Mouse (Mus musculus) forebrain, embryonic 15.5 days (tissue): ENCODE data around the gene Clec2d. TPM values are rescaled to one million over a fixed set of nuclear protein-coding genes. Genes with fewer than 3 reads are reported as not detected.

Source experiments
- ATAC-seq: fragments of 200-750 bp; cut with Nextera tagmentation; replicated peaks from 2 replicates; pipeline ENCODE4 v1.8.0; 2017; ENCODE audit warnings: mild to moderate bottlenecking, moderate TSS enrichment, moderate library complexity
- H3K27ac ChIP-seq: fragments of 300-500 bp; sonication (generic); replicated peaks from 2 replicates; pipeline ENCODE4 v1.5.1; 2015; ENCODE audit warnings: mild to moderate bottlenecking, inconsistent platforms
- H3K27me3 ChIP-seq: fragments of 300-500 bp; sonication (generic); 2 replicates; pipeline ENCODE4 v1.6.1; 2015; ENCODE audit warnings: inconsistent platforms
- H3K36me3 ChIP-seq: fragments of 300-500 bp; sonication (generic); 2 replicates; pipeline ENCODE4 v1.6.1; 2015; ENCODE audit warnings: mild to moderate bottlenecking, inconsistent platforms
- H3K4me1 ChIP-seq: fragments of 300-500 bp; sonication (generic); 2 replicates; pipeline ENCODE4 v1.6.1; 2015; ENCODE audit warnings: inconsistent platforms
- H3K4me2 ChIP-seq: fragments of 300-500 bp; sonication (generic); replicated peaks from 2 replicates; pipeline ENCODE4 v1.6.1; 2015; ENCODE audit warnings: mild to moderate bottlenecking, inconsistent platforms
- H3K4me3 ChIP-seq: fragments of 300-500 bp; sonication (generic); 2 replicates; pipeline ENCODE4 v1.5.1; 2015; ENCODE audit warnings: mild to moderate bottlenecking, inconsistent platforms
- H3K9ac ChIP-seq: fragments of 300-500 bp; sonication (generic); replicated peaks from 2 replicates; pipeline ENCODE4 v1.6.1; 2015; ENCODE audit warnings: mild to moderate bottlenecking, inconsistent platforms
- H3K9me3 ChIP-seq: fragments of 300-500 bp; sonication (generic); 2 replicates; pipeline ENCODE4 v1.6.1; 2016; ENCODE audit warnings: inconsistent platforms
- WGBS: fragments of 180-500 bp; shearing (Covaris S2); methylation state at CpG from one replicate; pipeline ENCODE4 v1.1.7; 2015; ENCODE audit warnings: mixed read lengths; 5-methylcytosine and 5-hydroxymethylcytosine counted together
- polyA plus RNA-seq: library from polyadenylated mRNA; unstranded; fragments of >200 nt; fragmentation: Nextera tagmentation; extraction: Ambion mirVana; gene quantifications from 2 replicates; pipeline ENCODE4 v1.2.1, GENCODE M21; 2015

The Clec2d gene
- polyA plus RNA-seq, 1 experiment from 2014 or later = 0.14 TPM

GRCm38 (mm10) chr6:129216721-129217230 lies 36.4 kb downstream of the Clec2d start:
- no peak overlapping the region for H3K9ac ChIP-seq
- no peaks in the 10 kb centered on the region for H3K36me3 ChIP-seq
- no peaks in the 10 kb centered on the region for H3K4me1 ChIP-seq
- no peaks in the 10 kb centered on the region for H3K27me3 ChIP-seq
- no peaks in the 10 kb centered on the region for H3K9me3 ChIP-seq
- 85% methylated on average over 3 of the region's 3 CpGs for WGBS
- H3K4me2 ChIP-seq = no peak overlapping the region
- no peak overlapping the region for H3K27ac ChIP-seq
- ATAC-seq = no peak
- no peak overlapping the region for H3K4me3 ChIP-seq

GRCm38 (mm10) chr6:129218191-129218696 lies 37.8 kb downstream of the Clec2d start:
- no peaks in the 10 kb centered on the region for H3K36me3 ChIP-seq
- WGBS = 84% methylated on average over 5 of the region's 5 CpGs
- H3K4me1 ChIP-seq = no peaks in the 10 kb centered on the region
- H3K9me3 ChIP-seq = no peaks in the 10 kb centered on the region
- no peak overlapping the region for H3K4me3 ChIP-seq
- H3K4me2 ChIP-seq = no peak overlapping the region
- no peak overlapping the region for H3K27ac ChIP-seq
- H3K9ac ChIP-seq = no peak overlapping the region
- no peak for ATAC-seq
- no peaks in the 10 kb centered on the region for H3K27me3 ChIP-seq

- Histone ChIP-seq H3K4me1 (no peaks in the 10 kb centered on the region), H3K27ac (no peak overlapping the region), H3K36me3 (no peaks in the 10 kb centered on the region), H3K4me3 (no peak overlapping the region), H3K27me3 (no peaks in the 10 kb centered on the region), H3K9me3 (no peaks in the 10 kb centered on the region), H3K4me2 (no peak overlapping the region), H3K9ac (no peak overlapping the region)
- 90% methylated on average over 3 of the region's 3 CpGs for WGBS
- ATAC-seq = no peak
Observed at GRCm38 (mm10) chr6:129219897-129220517, 39.6 kb downstream of the Clec2d start.

GRCm38 (mm10) chr6:129221053-129221452 lies 40.6 kb downstream of the Clec2d start:
- WGBS = 97% methylated on average over 1 of the region's 1 CpGs
- no peaks in the 10 kb centered on the region for H3K27me3 ChIP-seq
- no peak overlapping the region for H3K4me3 ChIP-seq
- H3K4me2 ChIP-seq = no peak overlapping the region
- H3K9ac ChIP-seq = no peak overlapping the region
- H3K4me1 ChIP-seq = no peaks in the 10 kb centered on the region
- H3K27ac ChIP-seq = no peak overlapping the region
- ATAC-seq = no peak
- H3K36me3 ChIP-seq = no peaks in the 10 kb centered on the region
- H3K9me3 ChIP-seq = no peaks in the 10 kb centered on the region

GRCm38 (mm10) chr6:129222188-129222800 lies 41.9 kb downstream of the Clec2d start:
- ATAC-seq = no peak
- 86% methylated on average over 3 of the region's 3 CpGs for WGBS
- Histone ChIP-seq H3K9me3 (no peaks in the 10 kb centered on the region), H3K4me2 (no peak overlapping the region), H3K4me3 (no peak overlapping the region), H3K27me3 (no peaks in the 10 kb centered on the region), H3K27ac (no peak overlapping the region), H3K9ac (no peak overlapping the region), H3K36me3 (no peaks in the 10 kb centered on the region), H3K4me1 (no peaks in the 10 kb centered on the region)

- no peak overlapping the region for H3K4me3 ChIP-seq
- H3K27me3 ChIP-seq = no peaks in the 10 kb centered on the region
- WGBS = 83% methylated on average over 2 of the region's 2 CpGs
- H3K4me1 ChIP-seq = no peaks in the 10 kb centered on the region
- H3K36me3 ChIP-seq = no peaks in the 10 kb centered on the region
- H3K4me2 ChIP-seq = no peak overlapping the region
- no peak overlapping the region for H3K27ac ChIP-seq
- H3K9ac ChIP-seq = no peak overlapping the region
- ATAC-seq = no peak
- H3K9me3 ChIP-seq = no peaks in the 10 kb centered on the region
Observed at GRCm38 (mm10) chr6:129223611-129224010, 43.2 kb downstream of the Clec2d start.

GRCm38 (mm10) chr6:129224090-129224489 lies 43.7 kb downstream of the Clec2d start:
- no peak overlapping the region for H3K4me2 ChIP-seq
- H3K27me3 ChIP-seq = no peaks in the 10 kb centered on the region
- H3K4me3 ChIP-seq = no peak overlapping the region
- H3K9ac ChIP-seq = no peak overlapping the region
- H3K36me3 ChIP-seq = no peaks in the 10 kb centered on the region
- H3K4me1 ChIP-seq = 0 out of 2 replicates have a peak, but pooled peaks cover 3% of the 10 kb centered on the region
- no peak for ATAC-seq
- no peak overlapping the region for H3K27ac ChIP-seq
- H3K9me3 ChIP-seq = no peaks in the 10 kb centered on the region
- 84% methylated on average over 1 of the region's 1 CpGs for WGBS

GRCm38 (mm10) chr6:129225078-129225477 lies 44.7 kb downstream of the Clec2d start:
- H3K9me3 ChIP-seq = no peaks in the 10 kb centered on the region
- H3K27me3 ChIP-seq = no peaks in the 10 kb centered on the region
- H3K4me1 ChIP-seq = 0 out of 2 replicates have a peak, but pooled peaks cover 5% of the 10 kb centered on the region
- 74% methylated on average over 2 of the region's 2 CpGs for WGBS
- no peaks in the 10 kb centered on the region for H3K36me3 ChIP-seq
- H3K9ac ChIP-seq = no peak overlapping the region
- no peak for ATAC-seq
- H3K4me2 ChIP-seq = no peak overlapping the region
- H3K4me3 ChIP-seq = no peak overlapping the region
- H3K27ac ChIP-seq = no peak overlapping the region

GRCm38 (mm10) chr6:129228935-129229773 lies 48.7 kb downstream of the Clec2d start:
- Histone ChIP-seq H3K9ac (no peak overlapping the region), H3K9me3 (no peaks in the 10 kb centered on the region), H3K27ac (0 out of 2 replicates have a peak overlapping the region, but pooled peaks have one; percentile 11), H3K4me2 (no peak overlapping the region), H3K4me1 (0 out of 2 replicates have a peak, but pooled peaks cover 5% of the 10 kb centered on the region), H3K4me3 (no peak overlapping the region), H3K36me3 (no peaks in the 10 kb centered on the region), H3K27me3 (no peaks in the 10 kb centered on the region)
- WGBS = 54% methylated on average over 3 of the region's 3 CpGs
- ATAC-seq = no peak

GRCm38 (mm10) chr6:129229774-129230578 lies 49.6 kb downstream of the Clec2d start:
- ATAC-seq = 0 out of 2 replicates have a peak, but pooled peaks have one; percentile 66
- Histone ChIP-seq H3K4me2 (no peak overlapping the region), H3K4me1 (0 out of 2 replicates have a peak, but pooled peaks cover 5% of the 10 kb centered on the region), H3K27me3 (no peaks in the 10 kb centered on the region), H3K36me3 (no peaks in the 10 kb centered on the region), H3K4me3 (no peak overlapping the region), H3K9ac (no peak overlapping the region), H3K27ac (0 out of 2 replicates have a peak overlapping the region, but pooled peaks have one; percentile 11), H3K9me3 (no peaks in the 10 kb centered on the region)
- WGBS = 44% methylated on average over 3 of the region's 3 CpGs
